Mouse (Mus musculus) Muller cell, postnatal 12 days (primary cell): Measurements from ENCODE around the gene Slc39a2.
"Not testable (repeated sequence)": the region's sequence is repeated elsewhere in the genome, so short reads cannot be mapped to it uniquely, and the experiment has no call there.

Experiments used
- DNase-seq: peaks from one replicate; pipeline ENCODE4 v3.0.0-alpha.2; 2015; ENCODE audit errors: inconsistent ontology term

The Slc39a2 gene

DNA sequence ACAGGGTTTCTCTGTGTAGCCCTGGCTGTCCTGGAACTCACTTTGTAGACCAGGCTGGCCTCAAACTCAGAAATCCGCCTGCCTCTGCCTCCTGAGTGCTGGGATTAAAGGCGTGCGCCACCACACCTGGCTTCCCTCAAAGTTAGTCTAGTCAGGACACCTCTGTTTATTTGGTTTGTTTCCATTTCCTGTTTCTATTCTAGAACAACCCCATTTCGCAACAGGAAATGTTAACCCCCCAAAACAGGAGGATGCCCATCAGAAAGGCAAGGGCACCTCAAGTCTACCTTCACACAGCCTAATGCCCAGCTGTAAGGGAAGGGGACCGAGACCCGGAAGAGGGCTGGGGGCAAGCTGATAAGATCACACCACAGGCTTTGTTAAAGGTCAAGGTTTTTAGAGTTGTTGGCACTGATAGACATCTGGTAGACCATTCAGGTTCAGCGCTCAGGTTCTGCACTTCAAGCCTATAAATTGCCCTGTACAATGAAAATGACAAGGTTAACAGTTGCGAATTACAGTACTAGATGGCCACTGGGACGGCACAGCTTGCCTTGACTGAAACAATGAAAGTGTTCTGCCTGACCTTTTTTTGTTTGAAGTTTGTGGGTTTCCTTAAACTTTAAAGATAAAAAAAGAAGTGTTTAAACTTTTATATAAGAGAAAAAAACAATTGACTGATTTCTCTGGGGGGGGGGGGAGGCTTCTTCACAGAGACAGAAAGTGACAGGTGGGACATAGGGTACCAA, at the start of gene Slc39a2:
TSS of gene Slc39a2 (plus strand) at position 699 of the 749 bp plus-strand sequence.
- no peak for DNase-seq

DNA sequence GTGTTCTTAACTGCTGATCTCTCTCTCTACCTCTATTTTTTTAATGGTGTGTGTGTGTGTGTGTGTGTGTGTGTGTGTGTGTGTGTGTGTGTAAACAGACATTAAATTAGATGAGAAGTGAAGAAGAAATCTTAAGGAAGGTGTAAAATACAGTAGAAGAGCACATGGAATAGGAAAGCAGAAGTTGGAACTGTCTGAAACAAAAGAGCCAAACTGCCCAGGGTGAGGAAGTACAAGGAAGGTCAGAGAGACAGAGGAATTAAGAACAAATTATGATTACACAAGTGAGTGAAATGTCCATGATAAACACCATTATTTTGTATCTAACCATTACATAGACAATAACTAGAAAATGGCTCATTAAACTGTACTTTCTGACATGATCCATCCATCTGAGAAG, 48.8 kb upstream of the Slc39a2 start:
- no peak for DNase-seq

DNA sequence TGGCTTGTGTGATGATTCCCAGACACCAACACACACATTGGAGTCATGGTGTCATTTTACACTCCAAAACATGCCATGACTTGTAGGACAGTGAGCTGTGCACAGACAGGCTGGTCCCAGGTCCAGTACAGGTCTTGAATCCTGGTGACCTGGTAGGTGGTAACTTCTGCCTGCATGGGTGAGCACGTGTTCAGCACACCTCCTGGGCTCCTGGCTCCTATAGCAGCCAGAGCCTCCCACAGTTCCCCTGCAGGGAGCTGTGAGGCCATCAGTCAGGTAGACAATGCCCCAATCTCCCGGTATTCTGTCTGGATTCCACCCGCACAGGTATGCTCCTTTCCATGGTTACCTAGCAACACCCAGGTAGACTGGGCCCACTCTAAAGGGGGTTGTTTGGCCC, 46.1 kb upstream of the Slc39a2 start:
- no peak for DNase-seq

DNA sequence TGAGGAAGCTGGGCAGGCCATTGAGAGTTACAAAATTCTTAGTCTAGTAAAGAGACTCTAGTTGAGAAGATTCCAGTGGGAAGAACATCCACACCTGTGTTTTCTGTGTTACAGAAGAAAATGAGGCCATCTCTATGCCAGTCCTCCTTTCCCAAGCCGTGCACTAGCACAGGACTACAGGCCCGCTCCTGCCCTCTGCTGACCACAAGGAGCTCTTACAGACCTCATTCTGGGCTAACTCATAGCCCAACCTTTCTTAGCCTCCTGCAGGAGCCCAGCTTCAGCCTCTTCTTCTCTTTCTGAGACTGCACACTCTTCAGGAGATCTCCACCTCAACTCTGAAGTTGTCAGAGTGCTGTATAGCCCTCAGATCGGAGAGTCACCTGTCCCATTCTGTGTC, 41.7 kb upstream of the Slc39a2 start:
- not testable (repeated sequence) for DNase-seq

DNA sequence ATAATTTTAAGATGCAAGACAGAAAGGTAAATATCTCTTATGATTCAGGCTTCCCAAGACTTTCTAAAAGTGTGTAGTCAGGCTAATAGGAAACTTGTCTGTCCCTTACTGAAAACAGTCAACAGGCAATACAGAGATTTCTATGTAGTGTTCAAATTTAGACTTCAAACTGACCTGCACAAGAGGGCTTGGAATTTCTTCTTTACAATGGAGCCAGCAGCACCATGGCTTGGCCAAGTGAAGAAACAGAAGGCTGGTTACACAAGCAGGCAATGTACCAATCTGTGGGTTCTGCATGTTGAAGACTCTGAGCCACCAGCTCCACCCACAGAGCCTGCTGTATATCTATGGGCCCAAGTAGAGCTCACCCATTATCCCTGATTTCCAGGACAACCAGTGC, 39.3 kb upstream of the Slc39a2 start, which contains the start of gene Ear6:
TSS of gene Ear6 (plus strand) at position 301 of the 400 bp plus-strand sequence.
- no peak for DNase-seq

DNA sequence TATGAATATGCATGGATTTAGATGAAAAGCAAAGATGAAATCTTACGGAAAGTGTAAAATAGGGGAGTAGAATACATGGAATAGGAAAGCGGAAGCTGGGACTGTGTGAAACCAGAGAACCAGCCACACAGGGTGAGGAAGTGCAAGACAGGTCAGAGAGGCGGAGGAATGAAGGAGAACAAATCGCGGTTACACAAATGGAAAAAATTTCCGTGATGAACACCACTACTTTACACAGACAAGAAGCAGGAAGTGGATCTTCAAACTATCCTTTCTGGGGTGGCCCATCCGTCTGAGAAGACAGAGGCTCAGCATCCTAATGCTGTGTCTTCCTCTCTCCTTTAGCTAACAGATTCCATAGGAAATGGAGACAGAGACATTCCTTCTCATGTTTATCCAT, 37.4 kb upstream of the Slc39a2 start:
- not testable (repeated sequence) for DNase-seq

DNA sequence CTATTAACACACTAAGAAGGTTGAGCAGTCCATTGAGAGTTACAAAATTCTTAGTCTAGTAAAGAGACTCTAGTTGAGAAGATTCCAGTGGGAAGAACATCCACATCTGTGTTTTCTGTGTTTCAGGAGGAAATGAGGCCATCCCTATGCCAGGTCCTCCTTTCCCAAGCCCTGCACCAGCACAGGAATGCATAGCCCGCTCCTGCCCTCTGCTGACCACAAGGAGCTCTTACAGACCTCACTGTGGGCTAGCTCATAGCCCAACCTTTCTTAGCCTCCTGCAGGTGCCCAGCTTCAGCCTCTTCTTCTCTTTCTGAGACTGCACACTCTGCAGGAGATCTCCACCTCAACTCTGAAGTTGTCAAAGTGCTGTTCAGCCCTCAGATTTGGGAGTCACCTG, 29.1 kb upstream of the Slc39a2 start:
- not testable (repeated sequence) for DNase-seq

DNA sequence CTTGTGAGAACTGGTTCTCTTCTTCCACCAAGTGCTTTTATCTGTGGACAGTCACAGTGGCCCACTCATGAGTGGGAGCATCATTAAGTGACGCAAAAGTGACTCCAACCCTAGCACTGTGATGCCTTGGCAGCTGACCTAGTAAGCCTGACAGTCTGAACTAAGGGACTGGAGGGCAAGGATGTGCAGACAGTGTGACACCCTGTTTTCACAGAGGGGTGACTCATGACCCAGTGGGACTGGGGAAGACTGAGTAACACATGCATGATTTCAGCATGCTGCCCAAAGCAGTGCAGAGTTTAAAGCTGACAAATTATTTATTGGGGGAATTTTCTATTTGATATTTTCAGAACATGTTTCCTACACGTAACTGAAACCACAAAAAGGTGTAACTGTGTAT, 21.9 kb upstream of the Slc39a2 start:
- peak; percentile 6 for DNase-seq

DNA sequence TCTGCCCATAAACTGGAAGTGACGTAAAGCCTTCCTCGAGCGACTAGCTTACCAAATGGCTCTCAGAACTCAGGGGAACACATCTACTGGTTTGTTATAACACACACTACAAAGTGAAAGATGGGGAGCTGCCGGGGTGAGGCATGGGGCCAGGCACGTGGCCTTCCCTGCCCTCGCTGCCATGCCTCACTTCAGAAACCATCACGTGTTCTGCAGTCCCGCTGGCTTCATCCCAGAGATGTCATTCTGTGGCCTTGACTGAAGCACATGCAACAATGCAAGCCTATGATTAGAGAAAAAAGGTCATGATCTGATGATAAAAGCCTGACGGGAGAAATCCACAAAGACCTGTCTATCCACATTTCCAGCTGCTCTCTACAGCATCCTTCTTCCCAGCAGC, 20.9 kb upstream of the Slc39a2 start:
- DNase-seq, result no peak

DNA sequence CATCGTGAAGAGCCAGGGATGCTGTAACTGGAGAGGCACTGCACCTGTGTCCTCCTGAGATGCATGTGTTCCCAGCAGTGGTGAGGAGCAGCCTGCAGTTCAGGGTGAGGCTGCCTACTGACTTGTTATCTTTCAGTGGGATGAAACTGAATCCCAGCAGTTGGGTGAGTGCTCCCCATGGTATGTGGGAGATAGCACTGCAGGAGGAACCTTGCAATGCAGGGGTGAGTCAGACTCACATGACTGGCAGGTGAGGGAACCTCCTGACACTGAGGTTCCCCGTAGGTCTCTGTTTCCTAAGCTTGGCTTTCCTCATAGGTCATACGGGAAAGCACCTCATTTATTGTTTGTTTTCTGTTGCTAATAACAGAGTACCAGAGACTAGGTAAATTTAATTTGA, 15.2 kb upstream of the Slc39a2 start:
- DNase-seq, result no peak

DNA sequence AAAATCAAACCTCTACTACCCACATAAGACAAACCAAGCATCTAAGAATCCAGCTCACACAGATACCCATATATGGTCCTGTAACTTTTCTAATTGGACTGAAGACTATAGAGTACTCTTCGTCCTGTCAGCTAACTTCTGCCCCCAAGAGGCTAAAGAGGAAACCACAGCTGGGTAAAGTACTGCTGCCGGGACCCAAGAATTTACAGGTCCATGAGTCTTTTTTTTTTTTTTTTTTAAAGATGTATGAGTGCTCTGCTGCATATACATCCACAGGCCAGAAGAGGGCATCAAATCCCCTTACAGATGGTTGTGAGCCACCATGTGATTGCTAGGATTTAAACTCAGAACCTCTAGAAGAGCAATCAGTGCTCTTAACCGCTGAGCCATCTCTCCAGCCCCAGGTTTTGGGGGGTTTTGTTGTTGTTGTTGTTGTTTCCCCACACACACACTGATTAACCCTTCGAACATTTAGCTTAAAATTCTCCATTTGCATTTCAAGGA, 9.1 kb upstream of the Slc39a2 start:
- peak; percentile 88 for DNase-seq

DNA sequence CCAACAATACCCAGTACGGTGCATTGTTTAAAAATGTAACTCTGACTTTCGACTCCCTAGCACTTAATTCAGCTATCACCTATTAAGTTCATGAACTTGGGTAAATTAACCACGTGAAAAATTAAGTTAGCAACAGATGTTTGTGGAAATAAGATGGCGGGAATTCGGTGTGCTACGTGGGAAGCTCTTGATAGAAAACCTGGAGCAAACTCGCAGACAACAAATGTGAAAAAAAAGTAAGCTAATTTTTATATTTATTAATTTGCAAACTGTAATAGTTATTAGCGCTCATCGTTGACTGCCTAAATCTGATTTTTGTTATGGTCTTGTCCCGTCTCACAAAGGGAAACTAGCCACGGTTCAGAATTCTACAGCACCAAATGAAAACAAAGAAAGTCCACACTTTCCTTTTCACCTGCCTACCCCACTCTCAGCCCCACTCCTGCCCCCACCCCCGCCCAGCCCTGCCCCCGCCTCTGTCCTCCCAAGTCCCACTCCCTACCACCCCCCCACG, 8.6 kb upstream of the Slc39a2 start:
- peak; percentile 63 for DNase-seq

DNA sequence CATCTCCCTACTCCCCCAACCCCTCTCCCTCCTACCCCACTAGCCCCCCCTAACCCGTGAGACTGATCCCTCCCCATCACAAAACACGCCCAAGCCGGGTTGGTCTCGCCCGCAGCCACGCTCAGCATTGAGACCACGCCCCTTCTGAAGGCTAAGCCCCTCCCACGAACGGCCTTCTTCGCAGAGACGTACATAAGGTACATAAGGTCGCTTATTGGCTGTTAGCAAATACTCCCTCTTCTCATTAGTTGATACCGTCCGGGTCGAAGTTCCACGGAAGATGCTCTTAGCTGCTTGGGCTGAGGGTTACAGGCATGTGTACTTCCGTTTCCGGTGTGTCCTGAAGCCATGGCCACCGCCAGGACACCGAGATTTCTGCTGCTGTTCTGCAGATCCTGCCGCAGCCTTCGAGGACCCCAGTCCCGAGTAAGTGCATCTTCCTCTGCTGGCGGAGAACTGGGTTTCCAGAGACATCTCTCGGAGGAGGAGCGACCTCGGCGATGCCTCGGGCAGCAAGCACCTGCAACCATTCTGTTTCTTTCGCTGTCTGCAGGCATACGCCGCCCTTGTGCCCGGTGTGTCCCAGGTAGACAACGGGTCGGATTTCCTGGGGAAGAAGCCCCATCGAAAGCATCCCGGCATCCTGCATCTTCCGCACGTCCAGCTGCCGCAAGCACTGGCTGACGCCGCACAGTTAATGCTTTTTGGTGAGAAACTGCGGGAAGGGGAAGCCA, 7.9 kb upstream of the Slc39a2 start, which contains the start of gene Mettl17:
TSS of gene Mettl17 (plus strand) at position 245 of the 734 bp plus-strand sequence.
- peak; percentile 97 for DNase-seq

DNA sequence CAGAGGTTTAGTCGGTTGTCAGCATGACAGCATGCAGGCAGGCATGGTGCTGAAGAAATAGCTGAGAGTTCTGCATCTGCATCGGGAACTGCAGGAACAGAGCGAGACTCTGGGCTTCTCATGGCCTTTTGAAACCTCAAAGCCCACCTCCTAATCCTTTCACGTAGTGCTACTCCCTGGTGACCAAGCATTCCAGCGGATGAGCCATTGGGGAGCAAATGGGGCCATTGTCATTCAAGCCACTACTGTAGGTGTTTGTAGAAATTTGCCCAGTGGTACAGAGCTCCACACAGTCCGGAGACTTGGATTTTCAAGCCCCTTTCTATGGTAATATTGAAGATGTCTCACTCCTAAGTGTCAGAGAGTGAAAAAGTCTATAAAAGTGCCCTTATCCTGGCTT, 6.6 kb upstream of the Slc39a2 start:
- DNase-seq, result no peak

DNA sequence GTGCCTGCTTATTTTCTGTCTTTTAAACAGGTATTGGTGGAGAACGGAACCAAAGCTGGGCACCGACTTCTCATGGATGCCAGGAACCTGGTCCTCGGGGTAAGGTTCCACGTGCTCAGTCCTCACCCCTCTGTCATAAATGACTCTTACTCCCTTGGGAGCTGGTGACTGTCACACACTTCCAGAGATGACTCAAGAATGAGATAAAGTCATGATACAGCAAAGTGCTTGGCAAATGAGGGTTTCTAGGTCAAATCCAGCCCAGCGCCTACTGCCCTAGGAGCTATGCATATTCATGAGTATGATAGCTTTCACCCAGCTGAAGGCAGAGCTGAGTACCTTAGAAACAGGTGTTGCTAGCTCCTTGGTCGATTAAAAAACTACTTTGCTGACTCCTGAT, 2.9 kb upstream of the Slc39a2 start:
- no peak for DNase-seq

DNA sequence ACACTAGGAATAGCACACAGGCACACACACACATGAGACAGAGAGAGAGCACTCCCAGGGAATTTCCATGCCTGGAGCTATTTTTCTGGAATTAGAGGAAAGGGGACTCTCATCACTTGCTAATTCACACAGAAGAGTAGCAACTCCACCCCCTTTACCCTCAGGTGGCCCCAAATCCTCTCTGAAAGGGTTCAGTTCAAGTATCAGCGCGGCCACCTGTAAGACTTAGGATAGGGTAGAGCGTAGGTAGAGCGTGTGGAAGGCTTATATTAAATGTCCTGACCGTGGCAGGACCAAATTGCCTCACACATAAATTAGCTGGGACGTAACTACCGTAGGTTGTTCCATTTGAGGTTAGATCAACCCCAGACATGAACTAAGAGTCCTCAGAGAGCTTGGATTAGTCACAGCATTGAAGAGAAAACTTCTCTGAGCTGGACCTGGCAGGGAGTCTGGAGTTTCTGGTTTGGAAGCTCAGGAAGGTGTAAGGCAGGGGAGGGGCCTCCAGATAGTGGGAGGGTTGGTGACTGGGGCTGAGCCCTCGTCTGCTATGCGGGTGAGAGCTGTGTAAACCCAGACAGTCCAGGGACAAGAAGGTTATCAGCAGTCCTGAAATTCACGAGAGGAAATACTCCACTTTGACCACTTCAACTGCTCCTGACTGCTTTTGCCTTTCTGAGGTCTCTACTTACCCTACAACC, 555 bp downstream of the Slc39a2 start:
- DNase-seq, result no peak

DNA sequence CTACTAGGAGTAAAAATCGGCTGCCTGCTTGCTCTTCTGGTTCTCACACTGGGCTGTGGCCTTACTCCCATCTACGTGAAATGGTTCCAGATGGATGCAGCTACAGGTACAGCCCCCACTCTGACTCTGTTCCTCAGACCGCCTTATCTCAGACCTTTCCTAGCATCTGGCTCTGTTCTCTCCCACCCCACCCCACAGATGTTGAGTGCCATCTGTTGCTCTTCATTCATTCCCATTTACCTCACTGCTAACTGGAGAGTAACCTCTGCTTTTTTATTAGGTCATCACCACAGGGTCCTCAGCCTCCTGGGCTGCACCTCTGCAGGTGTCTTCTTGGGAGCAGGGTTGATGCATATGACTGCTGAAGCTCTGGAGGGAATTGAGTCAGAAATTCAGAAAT, 1.1 kb downstream of the Slc39a2 start:
- no peak for DNase-seq

DNA sequence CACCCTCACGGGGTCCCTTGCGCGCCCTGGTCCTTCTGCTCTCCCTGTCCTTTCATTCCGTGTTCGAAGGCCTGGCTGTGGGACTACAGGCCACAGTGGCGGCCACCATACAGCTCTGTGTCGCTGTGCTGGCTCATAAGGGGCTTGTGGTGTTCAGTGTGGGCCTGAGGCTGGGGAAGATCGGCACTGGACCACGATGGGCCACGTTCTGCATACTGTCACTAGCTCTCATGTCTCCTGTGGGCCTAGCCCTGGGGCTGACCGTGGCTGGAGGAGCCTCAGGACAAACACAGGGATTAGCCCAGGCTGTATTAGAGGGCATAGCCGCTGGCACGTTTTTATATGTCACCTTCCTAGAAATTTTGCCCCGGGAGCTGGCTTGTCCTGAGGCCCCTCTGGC, 2.4 kb downstream of the Slc39a2 start:
- DNase-seq, result no peak

DNA sequence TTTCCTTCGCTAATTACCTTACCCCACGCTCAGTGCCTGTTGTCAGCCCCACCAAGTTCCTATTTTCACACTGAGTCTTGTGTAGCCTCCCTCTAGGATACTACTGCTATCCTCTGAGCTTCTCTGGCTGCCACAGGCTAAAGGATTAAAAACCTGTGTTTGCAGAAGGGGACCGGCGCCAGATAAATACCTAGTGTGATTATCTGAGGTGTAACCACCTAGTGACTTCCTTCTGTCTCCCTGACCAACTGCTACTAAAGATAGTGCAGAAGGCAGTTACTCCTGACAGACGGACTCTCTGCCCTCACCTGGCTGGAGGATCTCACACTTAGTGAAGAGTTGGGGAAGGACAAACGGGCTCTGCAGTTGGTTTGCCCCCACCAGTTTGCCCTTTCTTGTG, 3.3 kb downstream of the Slc39a2 start:
- no peak for DNase-seq

DNA sequence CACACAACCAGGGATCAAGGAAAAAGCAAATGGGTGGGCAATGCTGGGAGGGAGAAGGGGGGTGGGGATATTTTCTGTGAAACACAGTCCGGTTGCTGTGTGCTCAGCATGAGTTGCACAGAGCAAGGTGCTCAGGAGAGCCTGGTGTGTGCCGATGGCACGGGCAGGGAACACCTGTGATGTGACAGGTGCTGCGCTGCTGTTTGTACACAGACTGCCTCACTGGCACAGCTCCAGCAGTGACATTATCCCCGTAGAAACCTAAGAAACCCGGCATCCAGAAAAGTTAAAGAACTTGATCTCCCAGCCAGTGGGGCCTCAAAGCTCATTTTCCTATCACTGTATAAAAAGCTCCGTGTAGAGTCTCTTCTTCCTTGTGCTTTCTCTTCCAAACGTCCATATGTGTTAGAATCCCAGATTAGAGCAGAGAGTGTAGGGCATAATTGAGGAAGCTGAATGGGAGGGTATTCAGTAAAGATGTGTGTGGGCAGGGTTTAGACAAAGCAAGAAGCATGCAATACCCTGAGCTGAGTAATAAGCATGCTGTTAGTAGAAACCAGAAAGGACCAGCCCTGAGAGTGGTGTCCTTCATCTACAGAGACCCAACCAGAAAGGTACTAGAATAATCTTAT, 4.0 kb downstream of the Slc39a2 start:
- no peak for DNase-seq

DNA sequence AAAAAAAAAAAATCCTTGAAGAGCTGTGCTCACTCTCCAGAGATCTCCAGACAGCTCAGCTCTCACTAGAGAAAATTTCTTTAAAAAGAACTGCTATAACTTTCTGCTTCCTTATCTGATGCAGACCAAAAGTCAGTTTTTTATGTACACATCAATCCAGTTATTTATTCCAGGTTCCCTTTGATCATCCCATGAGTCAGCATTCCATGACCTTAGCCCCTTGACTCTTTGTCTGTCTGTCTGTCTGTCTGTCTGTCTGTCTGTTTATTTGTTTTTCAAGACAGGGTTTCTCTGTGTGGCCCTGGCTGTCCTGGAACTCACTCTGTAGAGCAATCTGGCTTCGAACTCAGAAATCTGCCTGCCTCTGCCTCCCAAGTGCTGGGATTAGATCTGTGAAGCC, 6.7 kb downstream of the Slc39a2 start:
- DNase-seq, result no peak
